In genomic region chr4:126159455-126159854, GRCm38 (mm10) we compare ENCODE assay signal across 24 mouse cellular contexts. TPM values are rescaled to one million over a fixed set of nuclear protein-coding genes. Genes with fewer than 3 reads are reported as not detected.
DNase-seq lines count a peak whose midpoint lies in the region; ATAC-seq and TF ChIP-seq lines count a peak whose summit lies in the region.
"Had no signal": no experiment of that assay in that cellular context is flagged by ENCODE, and none has a peak within 500 bp of the region (broad histone marks: within the 10 kb centered on the region; RNA-seq: fewer than 3 reads in every experiment).

No protein-coding gene starts in this region.

- H3K27me3 ChIP-seq in lung, embryonic 14.5 days (ENCODE audit: insufficient read depth, low read length): no peaks in the 10 kb centered on the region
- H3K27me3 ChIP-seq: limb, embryonic 13.5 days; lung, embryonic 15.5 days had no signal

- intact Hi-C loops in gastrocnemius, postnatal 36 days (cut with DNase I): no loop called here

- no peak overlapping the region for H3K27ac ChIP-seq in lung, embryonic 14.5 days (ENCODE audit: low read depth)
- H3K27ac ChIP-seq: hindbrain, embryonic 14.5 days; limb, embryonic 13.5 days; liver, embryonic 12.5 days; lung, embryonic 15.5 days; midbrain, embryonic 12.5 days had no signal

- peaks cover 17% of the 10 kb centered on the region for H3K4me1 ChIP-seq in lung, embryonic 14.5 days (ENCODE audit: insufficient read depth)

- no peaks in the 10 kb centered on the region for H3K9me3 ChIP-seq in lung, embryonic 14.5 days (ENCODE audit: low read depth, low read length)
- H3K9me3 ChIP-seq: limb, embryonic 13.5 days; liver, embryonic 12.5 days; lung, embryonic 15.5 days; midbrain, embryonic 12.5 days had no signal

- WGBS in lung, embryonic 14.5 days: 62% methylated on average over 8 of the region's 8 CpGs

- H3K9ac ChIP-seq in lung, embryonic 14.5 days: no peak overlapping the region
- H3K9ac ChIP-seq: hindbrain, embryonic 14.5 days; limb, embryonic 13.5 days; liver, embryonic 12.5 days; lung, embryonic 15.5 days; midbrain, embryonic 12.5 days had no signal

- no peak for ATAC-seq in frontal cortex, adult (ENCODE audit: low TSS enrichment)
- no peak for ATAC-seq in lung, embryonic 14.5 days (ENCODE audit: insufficient read depth)
- ATAC-seq: activated CD4-positive, CD25-positive, alpha-beta regulatory T cell, adult 4 months; liver, embryonic 12.5 days had no signal

- H3K36me3 ChIP-seq in lung, embryonic 14.5 days (ENCODE audit: insufficient read depth): no peaks in the 10 kb centered on the region
- H3K36me3 ChIP-seq: lung, embryonic 15.5 days; midbrain, embryonic 12.5 days had no signal

- no peak overlapping the region for H3K4me3 ChIP-seq in lung, embryonic 14.5 days (ENCODE audit: low read depth, low read length)
- H3K4me3 ChIP-seq: limb, embryonic 13.5 days; liver, embryonic 12.5 days; lung, embryonic 15.5 days; midbrain, embryonic 12.5 days had no signal

- DNase-seq in frontal cortex, postnatal 36 days (ENCODE audit: low spot score in 2 of 2): peak; percentile 31 to 34
- DNase-seq in lung, embryonic 14.5 days: peak; percentile 59
- no peak for DNase-seq in lung, postnatal 25 days (ENCODE audit: low spot score)
- DNase-seq in right cerebral cortex, postnatal 10 days (ENCODE audit: low spot score in 2 of 2): peak; percentile 73 to 75
- DNase-seq in right cerebral cortex, postnatal 25 days: no peak
- DNase-seq in telencephalon, adult 2 months (ENCODE audit: low read depth, low spot score): peak; percentile 18
- DNase-seq in gastrocnemius, postnatal 36 days: no peak
- DNase-seq: adrenal gland, adult 8-10 months; cerebellum, adult 2 months; gastrocnemius, postnatal 25 days; heart, postnatal 36 days; kidney, adult 2 months; kidney, postnatal 14 days; spleen, adult 18-20 months; thymus, postnatal 25 days had no signal

- H3K4me2 ChIP-seq in lung, embryonic 14.5 days: no peak overlapping the region
- H3K4me2 ChIP-seq: hindbrain, embryonic 14.5 days; limb, embryonic 13.5 days; liver, embryonic 12.5 days; lung, embryonic 15.5 days; midbrain, embryonic 12.5 days had no signal

- no peak for TF ChIP-seq CTCF in lung, embryonic 14.5 days (IDR thresholded peaks at IDR 0.05; ENCODE audit: low read depth)

RNA-seq across cellular contexts. Expression of gene Sh3d21, which starts 3.8 kb away (rescaled TPM):
- 5.7 and 7.0 TPM in 2 replicates for polyA plus RNA-seq in lung, embryonic 14.5 days (2014; fragmentation: Nextera tagmentation; extraction: Ambion mirVana)
- 1 to 10 TPM in 1 of 2 experiments, under 1 TPM in 1; 0.71 to 1.3 TPM for total RNA-seq in gastrocnemius, postnatal 36 days (2021)
- total RNA-seq: megakaryocyte, adult 5-6 weeks; monocyte, adult 5-6 weeks had no signal

RNA-seq across cellular contexts. Expression of gene Eva1b, which starts 11.9 kb away (rescaled TPM):
- polyA plus RNA-seq in lung, embryonic 14.5 days (2014; fragmentation: Nextera tagmentation; extraction: Ambion mirVana): 92.6 and 97.8 TPM in 2 replicates
- total RNA-seq in gastrocnemius, postnatal 36 days (2021): 1 to 10 TPM; 5.5 to 6.8 TPM

RNA-seq across cellular contexts. Expression of gene Thrap3, which starts 43.1 kb away (rescaled TPM):
- 262 and 268 TPM in 2 replicates for polyA plus RNA-seq in lung, embryonic 14.5 days (2014; fragmentation: Nextera tagmentation; extraction: Ambion mirVana)
- total RNA-seq in gastrocnemius, postnatal 36 days (2021): 100 to 1,000 TPM in 1 of 2 experiments, 10 to 100 TPM in 1; 87.9 to 106 TPM

RNA-seq across cellular contexts. Expression of gene Stk40, which starts 55.7 kb away (rescaled TPM):
- polyA plus RNA-seq in lung, embryonic 14.5 days (2014; fragmentation: Nextera tagmentation; extraction: Ambion mirVana): 30.7 and 38.0 TPM in 2 replicates
- total RNA-seq in gastrocnemius, postnatal 36 days (2021): 10 to 100 TPM; 74.6 to 80.1 TPM

Comparison
In these comparisons a context has a peak if more than half of its experiments do, and no peak if none do; other contexts are left out.
1. DNase-seq: peak in frontal cortex, postnatal 36 days (2 of 2), lung, embryonic 14.5 days (single experiment), right cerebral cortex, postnatal 10 days (2 of 2) and telencephalon, adult 2 months (single experiment); none in lung, postnatal 25 days (single experiment), right cerebral cortex, postnatal 25 days (single experiment) and gastrocnemius, postnatal 36 days (0 of 2).